Mouse (Mus musculus): ENCODE measurements around the gene Cd209f.
"Not testable (repeated sequence)": the region's sequence is repeated elsewhere in the genome, so short reads cannot be mapped to it uniquely, and the experiment has no call there.

- not testable (repeated sequence) for TF ChIP-seq POLR2A (IDR thresholded peaks at IDR 0.05; ENCODE audit: extremely low read depth, insufficient read depth, low read length); CTCF (IDR thresholded peaks at IDR 0.05; ENCODE audit: low read depth, low read length)
These were observed 18.4 kb downstream of the Cd209f start for GRCm38 (mm10) chr8:4087180-4087722.
